Mouse (Mus musculus) cerebellum, adult 2 months (tissue): ENCODE data around the gene Sqstm1.

Experiments used
- CTCF ChIP-seq: fragments of 200-500 bp; IDR thresholded peaks from 2 replicates; pipeline ENCODE4 v1.5.1; 2011; ENCODE audit warnings: low read depth, mild to moderate bottlenecking, control low read depth, low read length, moderate library complexity, borderline replicate concordance; ENCODE audit not compliant: insufficient read depth
- POLR2A ChIP-seq: fragments of 200-500 bp; IDR thresholded peaks from 2 replicates; pipeline ENCODE4 v1.6.1; 2011; ENCODE audit warnings: low read length, control low read depth, borderline replicate concordance; ENCODE audit not compliant: insufficient read depth

GRCm38 (mm10) chr11:50236937-50237835 lies 26.6 kb upstream of the Sqstm1 start:
- TF ChIP-seq POLR2A = no peak
- no peak for TF ChIP-seq CTCF
